Mouse (Mus musculus) stomach, embryonic 14.5 days (tissue): ENCODE measurements around the gene Sdad1. TPM values are rescaled to one million over a fixed set of nuclear protein-coding genes. Genes with fewer than 3 reads are reported as not detected.
A peak's percentile ranks its signal among the peaks of the same experiment; 100 is the strongest.

ENCODE experiments used
- ATAC-seq: fragments of 200-750 bp; cut with Nextera tagmentation; 2 replicates; pipeline ENCODE4 v1.8.0; 2017; ENCODE audit warnings: low read depth, moderate TSS enrichment; ENCODE audit not compliant: insufficient number of reproducible peaks, insufficient read depth, low FRiP score
- H3K27ac ChIP-seq: fragments of 300-500 bp; sonication (generic); 2 replicates; pipeline ENCODE4 v1.5.1; 2014; ENCODE audit warnings: mild to moderate bottlenecking, low read length, moderate library complexity, mixed read lengths
- H3K27me3 ChIP-seq: fragments of 300-500 bp; sonication (generic); 2 replicates; pipeline ENCODE4 v1.6.1; 2014; ENCODE audit warnings: low read length, control low read depth, mixed read lengths; ENCODE audit not compliant: control insufficient read depth, insufficient read depth
- H3K36me3 ChIP-seq: fragments of 300-500 bp; sonication (generic); 2 replicates; pipeline ENCODE4 v1.6.1; 2014; ENCODE audit warnings: mild to moderate bottlenecking, control low read depth, low read length, moderate library complexity, mixed read lengths; ENCODE audit not compliant: control insufficient read depth, insufficient read depth
- H3K4me1 ChIP-seq: fragments of 300-500 bp; sonication (generic); 2 replicates; pipeline ENCODE4 v1.6.1; 2014; ENCODE audit warnings: low read length, control low read depth, mixed read lengths; ENCODE audit not compliant: control insufficient read depth, insufficient read depth
- H3K4me2 ChIP-seq: fragments of 300-500 bp; sonication (generic); replicated peaks from 2 replicates; pipeline ENCODE4 v1.6.1; 2014; ENCODE audit warnings: low read depth, low read length, control low read depth
- H3K4me3 ChIP-seq: fragments of 300-500 bp; sonication (generic); 2 replicates; pipeline ENCODE4 v1.5.1; 2014; ENCODE audit warnings: low read depth, low read length, control low read depth
- H3K9ac ChIP-seq: fragments of 300-500 bp; sonication (generic); replicated peaks from 2 replicates; pipeline ENCODE4 v1.6.1; 2014; ENCODE audit warnings: low read depth, mild to moderate bottlenecking, control low read depth, low read length, moderate library complexity, mixed read lengths
- H3K9me3 ChIP-seq: fragments of 300-500 bp; sonication (generic); 2 replicates; pipeline ENCODE4 v1.6.1; 2016; ENCODE audit warnings: low read depth, low read length, control low read depth; ENCODE audit not compliant: control insufficient read depth
- WGBS: fragments of 180-500 bp; shearing (Covaris S2); extraction: QIAGEN DNeasy Blood & Tissue Kit; methylation state at CpG from one replicate; pipeline ENCODE4 v1.1.7; 2014; 5-methylcytosine and 5-hydroxymethylcytosine counted together
- polyA plus RNA-seq: library from polyadenylated mRNA; unstranded; fragments of >200 nt; fragmentation: Nextera tagmentation; extraction: Ambion mirVana; gene quantifications from 2 replicates; pipeline ENCODE4 v1.2.1, GENCODE M21; 2014

Sdad1 gene
- polyA plus RNA-seq, 1 experiment from 2014 or later = 56.0 TPM

- Histone ChIP-seq H3K36me3 (no peaks in the 10 kb centered on the region), H3K27ac (no peak overlapping the region), H3K4me3 (no peak overlapping the region), H3K4me1 (no peaks in the 10 kb centered on the region), H3K9ac (no peak overlapping the region), H3K27me3 (no peaks in the 10 kb centered on the region), H3K4me2 (no peak overlapping the region), H3K9me3 (no peaks in the 10 kb centered on the region)
- 79% methylated on average over 4 of the region's 4 CpGs for WGBS
- ATAC-seq = no peak
Observed at GRCm38 (mm10) chr5:92340606-92341005, 30.3 kb upstream of the Sdad1 start.

GRCm38 (mm10) chr5:92336743-92337142, 26.5 kb upstream of the Sdad1 start:
- H3K4me2 ChIP-seq = no peak overlapping the region
- 73% methylated on average over 3 of the region's 3 CpGs for WGBS
- H3K36me3 ChIP-seq = no peaks in the 10 kb centered on the region
- H3K4me1 ChIP-seq = peaks cover 3% of the 10 kb centered on the region; the same call in 1 of the 2 replicates
- H3K4me3 ChIP-seq = no peak overlapping the region
- H3K27me3 ChIP-seq = no peaks in the 10 kb centered on the region
- H3K27ac ChIP-seq = no peak overlapping the region
- no peak for ATAC-seq
- H3K9ac ChIP-seq = no peak overlapping the region
- H3K9me3 ChIP-seq = no peaks in the 10 kb centered on the region

GRCm38 (mm10) chr5:92332359-92332840, 22.1 kb upstream of the Sdad1 start:
- ATAC-seq = peak; percentile 64; the same call in 1 of the 2 replicates
- WGBS = 38% methylated on average over 9 of the region's 9 CpGs
- Histone ChIP-seq H3K36me3 (no peaks in the 10 kb centered on the region), H3K4me3 (no peak overlapping the region), H3K4me2 (peak overlapping the region; percentile 22), H3K4me1 (peaks cover 9% of the 10 kb centered on the region; the same call in 1 of the 2 replicates), H3K27me3 (no peaks in the 10 kb centered on the region), H3K9me3 (no peaks in the 10 kb centered on the region), H3K9ac (no peak overlapping the region), H3K27ac (peak overlapping the region; percentile 94)

GRCm38 (mm10) chr5:92331635-92332338, 21.5 kb upstream of the Sdad1 start, which contains the start of gene Art3:
Gene Art3 (plus strand): TSS chr5:92331827.
- WGBS = 88% methylated on average over 17 of the region's 17 CpGs
- Histone ChIP-seq H3K9me3 (no peaks in the 10 kb centered on the region), H3K36me3 (no peaks in the 10 kb centered on the region), H3K27ac (peak within 1 kb of the TSS; percentile 94), H3K4me3 (no peak within 1 kb of the TSS), H3K4me2 (peak within 1 kb of the TSS; percentile 22), H3K27me3 (no peaks in the 10 kb centered on the region), H3K4me1 (peaks cover 9% of the 10 kb centered on the region; the same call in 1 of the 2 replicates), H3K9ac (no peak within 1 kb of the TSS)
- peak; percentile 44; the same call in 1 of the 2 replicates for ATAC-seq

- 84% methylated on average over 12 of the region's 12 CpGs for WGBS
- no peaks in the 10 kb centered on the region for H3K36me3 ChIP-seq
- no peak for ATAC-seq
Observed at GRCm38 (mm10) chr5:92331122-92331521, 20.8 kb upstream of the Sdad1 start.

GRCm38 (mm10) chr5:92327929-92328328, 17.6 kb upstream of the Sdad1 start, which contains the start of gene Cxcl9:
Gene Cxcl9 (minus strand): TSS chr5:92328079.
- no peak within 1 kb of the TSS for H3K9ac ChIP-seq
- H3K4me3 ChIP-seq = no peak within 1 kb of the TSS
- 79% methylated on average over 7 of the region's 7 CpGs for WGBS
- ATAC-seq = no peak
- H3K4me1 ChIP-seq = peaks cover 9% of the 10 kb centered on the region; the same call in 1 of the 2 replicates
- no peak within 1 kb of the TSS for H3K4me2 ChIP-seq
- no peaks in the 10 kb centered on the region for H3K27me3 ChIP-seq
- no peak within 1 kb of the TSS for H3K27ac ChIP-seq
- H3K9me3 ChIP-seq = no peaks in the 10 kb centered on the region
- H3K36me3 ChIP-seq = no peaks in the 10 kb centered on the region

More at GRCm38 (mm10) chr5:92331122-92331521, 20.8 kb upstream of the Sdad1 start:
- Histone ChIP-seq H3K27me3 (no peaks in the 10 kb centered on the region), H3K9me3 (no peaks in the 10 kb centered on the region), H3K4me2 (no peak overlapping the region), H3K4me1 (peaks cover 9% of the 10 kb centered on the region; the same call in 1 of the 2 replicates), H3K9ac (no peak overlapping the region), H3K27ac (peak overlapping the region; percentile 94), H3K4me3 (no peak overlapping the region)

- ATAC-seq = no peak
- no peak overlapping the region for H3K27ac ChIP-seq
- peaks cover 9% of the 10 kb centered on the region; the same call in 1 of the 2 replicates for H3K4me1 ChIP-seq
- no peak overlapping the region for H3K9ac ChIP-seq
- H3K9me3 ChIP-seq = no peaks in the 10 kb centered on the region
- no peak overlapping the region for H3K4me3 ChIP-seq
- H3K36me3 ChIP-seq = no peaks in the 10 kb centered on the region
- H3K4me2 ChIP-seq = no peak overlapping the region
- 71% methylated on average over 6 of the region's 6 CpGs for WGBS
- no peaks in the 10 kb centered on the region for H3K27me3 ChIP-seq
Observed at GRCm38 (mm10) chr5:92327367-92327766, 17.1 kb upstream of the Sdad1 start.

GRCm38 (mm10) chr5:92323264-92323663, 13.0 kb upstream of the Sdad1 start:
- Histone ChIP-seq H3K4me1 (no peaks in the 10 kb centered on the region), H3K9me3 (no peaks in the 10 kb centered on the region), H3K9ac (no peak overlapping the region), H3K36me3 (no peaks in the 10 kb centered on the region), H3K27me3 (no peaks in the 10 kb centered on the region), H3K4me3 (no peak overlapping the region), H3K27ac (no peak overlapping the region), H3K4me2 (no peak overlapping the region)
- ATAC-seq = peak; percentile 23; the same call in 1 of the 2 replicates
- WGBS = 66% methylated on average over 5 of the region's 5 CpGs
